Mouse (Mus musculus) myocyte (in vitro differentiated cells): Measurements from ENCODE around the gene Creb1. TPM values are rescaled to one million over a fixed set of nuclear protein-coding genes. Genes with fewer than 3 reads are reported as not detected.

Experiments
- H3K27me3 ChIP-seq: one replicate; pipeline ENCODE4 v1.6.1; 2011; ENCODE audit not compliant: control insufficient read depth, insufficient read depth, insufficient read length
- H3K36me3 ChIP-seq: one replicate; pipeline ENCODE4 v1.6.1; 2011; ENCODE audit not compliant: control insufficient read depth, insufficient read depth
- H3K4me2 ChIP-seq: one replicate; pipeline ENCODE4 v1.6.1; 2011; ENCODE audit warnings: low read depth, control low read depth
- H3K4me3 ChIP-seq: one replicate; pipeline ENCODE4 v1.5.1; 2011; ENCODE audit warnings: mild to moderate bottlenecking, control low read depth, moderate library complexity
- H3K79me2 ChIP-seq: one replicate; pipeline ENCODE4 v1.6.1; 2011; ENCODE audit not compliant: control insufficient read depth, insufficient read depth
- H3ac ChIP-seq: one replicate; pipeline ENCODE4 v1.6.1; 2011; ENCODE audit not compliant: control insufficient read depth, insufficient read length
- CEBPB ChIP-seq: IDR thresholded peaks from 2 replicates; pipeline ENCODE4 v1.6.1; 2011; ENCODE audit warnings: mild to moderate bottlenecking, moderate library complexity; ENCODE audit not compliant: poor library complexity, insufficient read depth, severe bottlenecking
- E2F4 ChIP-seq: IDR thresholded peaks from one replicate; pipeline ENCODE4 v1.6.1; 2011; ENCODE audit warnings: mild to moderate bottlenecking, control low read depth, moderate library complexity; ENCODE audit not compliant: insufficient read depth
- MAX ChIP-seq: IDR thresholded peaks from one replicate; pipeline ENCODE4 v1.6.1; 2011; ENCODE audit warnings: low read depth, mild to moderate bottlenecking, control low read depth
- MYOD1 ChIP-seq, 3 experiments: IDR thresholded peaks; one replicate each; pipeline ENCODE4 v1.6.1; 2011; ENCODE audit warnings: control low read depth in 2 of 3, low read depth in 2 of 3, mild to moderate bottlenecking in 2 of 3, moderate library complexity in 1 of 3; ENCODE audit not compliant: insufficient read length in 2 of 3, control insufficient read depth in 1 of 3
- MYOG ChIP-seq, 3 experiments: IDR thresholded peaks; one replicate each; pipeline ENCODE4 v1.6.1; 2011; ENCODE audit warnings: control low read depth in 2 of 3, low read depth in 2 of 3, mild to moderate bottlenecking in 2 of 3; ENCODE audit not compliant: insufficient read length in 2 of 3, control insufficient read depth in 1 of 3, insufficient read depth in 1 of 3
- POLR2A ChIP-seq: IDR thresholded peaks from one replicate; pipeline ENCODE4 v1.6.1; 2011; ENCODE audit warnings: low read depth, mild to moderate bottlenecking, control low read depth, moderate library complexity; ENCODE audit not compliant: insufficient read length
- POLR2AphosphoS2 ChIP-seq: IDR thresholded peaks from one replicate; pipeline ENCODE4 v1.6.1; 2011; ENCODE audit warnings: low read depth, control low read depth; ENCODE audit not compliant: insufficient read length
- REST ChIP-seq: IDR thresholded peaks from one replicate; pipeline ENCODE4 v1.6.1; 2011; ENCODE audit warnings: mild to moderate bottlenecking, control low read depth, moderate library complexity; ENCODE audit not compliant: insufficient read depth, insufficient read length
- SRF ChIP-seq: IDR thresholded peaks from one replicate; pipeline ENCODE4 v1.6.1; 2011; ENCODE audit warnings: low read depth; ENCODE audit not compliant: control insufficient read depth, insufficient read length
- TCF12 ChIP-seq: IDR thresholded peaks from one replicate; pipeline ENCODE4 v1.6.1; 2011; ENCODE audit warnings: mild to moderate bottlenecking, control low read depth; ENCODE audit not compliant: poor library complexity, insufficient read depth, severe bottlenecking
- TCF3 ChIP-seq: IDR thresholded peaks from one replicate; pipeline ENCODE4 v1.6.1; 2011; ENCODE audit warnings: low read depth, control low read depth; ENCODE audit not compliant: insufficient read length
- USF1 ChIP-seq: IDR thresholded peaks from one replicate; pipeline ENCODE4 v1.6.1; 2011; ENCODE audit warnings: low read depth, mild to moderate bottlenecking, control low read depth, moderate library complexity
- polyA plus RNA-seq: library from polyadenylated mRNA; unstranded; fragments of >200 nt; fragmentation: generic; extraction: Trizol; gene quantifications from one replicate; pipeline ENCODE4 v1.2.1, GENCODE M21; 2012; ENCODE audit warnings: missing spikeins

Gene Creb1
- polyA plus RNA-seq, 1 experiment: 9.6 TPM

DNA sequence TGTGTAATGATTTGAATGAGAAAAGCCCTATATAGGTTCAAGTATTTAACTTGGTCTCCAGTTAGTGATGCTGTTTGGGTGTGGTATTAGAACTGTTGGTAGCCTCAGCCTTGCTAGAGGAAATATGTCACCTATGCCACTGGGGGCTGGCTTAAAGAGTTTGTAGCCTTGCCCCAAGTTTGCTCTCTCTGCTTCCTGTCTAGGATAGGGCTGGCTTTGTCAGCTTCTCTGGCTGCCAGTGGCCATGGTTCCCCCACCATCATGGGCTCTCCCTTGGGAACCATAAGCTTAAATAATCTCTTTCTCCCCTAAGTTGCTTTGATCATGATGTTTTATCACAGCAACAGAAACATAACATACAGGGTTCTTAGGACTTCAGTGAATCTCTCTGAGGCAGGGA is 92.8 kb downstream of the Creb1 start:
- H3K27me3 ChIP-seq: no peaks in the 10 kb centered on the region
- H3K4me3 ChIP-seq: no peak overlapping the region
- TF ChIP-seq REST (no peak), CEBPB (no peak), TCF12 (no peak), MYOG (IDR thresholded peaks at IDR 0.05; ENCODE audit: control insufficient read depth in 1 of 3, insufficient read depth in 1 of 3, insufficient read length in 2 of 3, low read depth in 2 of 3) (no peak)
- no peaks in the 10 kb centered on the region for H3K79me2 ChIP-seq
- no peak overlapping the region for H3K4me2 ChIP-seq
- no peak overlapping the region for H3ac ChIP-seq
- no peaks in the 10 kb centered on the region for H3K36me3 ChIP-seq

GRCm38 (mm10) chr1:64631526-64631925 is 99.1 kb downstream of the Creb1 start:
- TF ChIP-seq SRF (no peak), USF1 (no peak), TCF3 (no peak), TCF12 (no peak), CEBPB (no peak), POLR2A (no peak), REST (no peak), POLR2AphosphoS2 (no peak), MYOD1 (IDR thresholded peaks at IDR 0.05; ENCODE audit: control insufficient read depth in 1 of 3, insufficient read length in 2 of 3, low read depth in 2 of 3) (no peak), E2F4 (no peak), MAX (no peak), MYOG (IDR thresholded peaks at IDR 0.05; ENCODE audit: control insufficient read depth in 1 of 3, insufficient read depth in 1 of 3, insufficient read length in 2 of 3, low read depth in 2 of 3) (no peak)
- no peak overlapping the region for H3K4me2 ChIP-seq
- H3K79me2 ChIP-seq: no peaks in the 10 kb centered on the region
- H3ac ChIP-seq: no peak overlapping the region
- no peaks in the 10 kb centered on the region for H3K36me3 ChIP-seq
- no peaks in the 10 kb centered on the region for H3K27me3 ChIP-seq
- H3K4me3 ChIP-seq: no peak overlapping the region

- TF ChIP-seq POLR2A (no peak), CEBPB (no peak), POLR2AphosphoS2 (no peak), MYOD1 (IDR thresholded peaks at IDR 0.05; ENCODE audit: control insufficient read depth in 1 of 3, insufficient read length in 2 of 3, low read depth in 2 of 3) (no peak), E2F4 (no peak), MAX (no peak), REST (no peak), USF1 (no peak), TCF3 (no peak), TCF12 (no peak), MYOG (IDR thresholded peaks at IDR 0.05; ENCODE audit: control insufficient read depth in 1 of 3, insufficient read depth in 1 of 3, insufficient read length in 2 of 3, low read depth in 2 of 3) (no peak), SRF (no peak)
- no peak overlapping the region for H3K4me3 ChIP-seq
- no peaks in the 10 kb centered on the region for H3K27me3 ChIP-seq
- H3K4me2 ChIP-seq: no peak overlapping the region
- no peaks in the 10 kb centered on the region for H3K79me2 ChIP-seq
- no peak overlapping the region for H3ac ChIP-seq
- no peaks in the 10 kb centered on the region for H3K36me3 ChIP-seq
Observed at GRCm38 (mm10) chr1:64633237-64633636, 100.8 kb downstream of the Creb1 start.

DNA sequence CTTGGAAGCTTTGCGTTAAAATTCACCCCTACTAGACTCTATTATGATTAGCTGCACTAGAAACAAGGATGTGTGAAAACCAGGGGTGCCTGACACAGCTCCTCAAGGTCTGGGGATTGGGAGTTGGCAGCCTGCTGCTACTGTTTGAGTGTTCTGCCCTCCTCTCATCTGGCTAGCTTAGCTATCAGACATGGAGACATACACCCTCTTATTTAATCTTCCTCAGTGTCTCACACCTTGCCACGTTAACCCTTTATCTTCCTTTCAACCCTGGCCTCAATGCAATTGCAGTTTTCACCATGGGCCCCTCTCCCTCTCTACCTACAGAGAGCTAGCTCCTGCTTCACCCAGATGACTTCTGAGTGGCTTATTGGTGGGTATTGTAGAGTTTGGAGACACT is 103.2 kb downstream of the Creb1 start:
- H3K36me3 ChIP-seq: no peaks in the 10 kb centered on the region
- no peak overlapping the region for H3ac ChIP-seq
- no peak overlapping the region for H3K4me3 ChIP-seq
- no peak overlapping the region for H3K4me2 ChIP-seq
- H3K79me2 ChIP-seq: no peaks in the 10 kb centered on the region
- TF ChIP-seq REST: no peak
- no peak for TF ChIP-seq MYOD1 (IDR thresholded peaks at IDR 0.05; ENCODE audit: control insufficient read depth in 1 of 3, insufficient read length in 2 of 3, low read depth in 2 of 3)
- no peak for TF ChIP-seq CEBPB
- no peak for TF ChIP-seq POLR2AphosphoS2
- no peak for TF ChIP-seq MAX
- no peak for TF ChIP-seq USF1
- no peak for TF ChIP-seq SRF
- no peaks in the 10 kb centered on the region for H3K27me3 ChIP-seq

- no peak overlapping the region for H3K4me2 ChIP-seq
- TF ChIP-seq MYOG (IDR thresholded peaks at IDR 0.05; ENCODE audit: control insufficient read depth in 1 of 3, insufficient read depth in 1 of 3, insufficient read length in 2 of 3, low read depth in 2 of 3) (no peak), CEBPB (no peak), MAX (no peak), TCF3 (no peak), POLR2AphosphoS2 (no peak)
- H3K79me2 ChIP-seq: no peaks in the 10 kb centered on the region
- H3K36me3 ChIP-seq: no peaks in the 10 kb centered on the region
- no peak overlapping the region for H3K4me3 ChIP-seq
- no peak overlapping the region for H3ac ChIP-seq
- H3K27me3 ChIP-seq: no peaks in the 10 kb centered on the region
Observed at GRCm38 (mm10) chr1:64639279-64639678, 106.8 kb downstream of the Creb1 start.
